Mouse (Mus musculus) lung, postnatal 0 days (tissue): ENCODE measurements at regions not wholly inside any gene's neighbourhood (a gene's known extent, or its start where the extent isn't known, plus 50 kb on each side); places are given as distances from the start of the nearest gene placed in this dataset.

Source experiments
- CTCF ChIP-seq: IDR thresholded peaks from 2 replicates; pipeline ENCODE4 v1.5.1; 2016; ENCODE audit warnings: antibody characterized with exemption, mild to moderate bottlenecking
- EP300 ChIP-seq: IDR thresholded peaks from 2 replicates; pipeline ENCODE4 v1.6.1; 2016; ENCODE audit warnings: antibody characterized with exemption, mild to moderate bottlenecking, control low read depth

GRCm38 (mm10) chr13:97388851-97389479 is 148.1 kb downstream of the Enc1 start:
- TF ChIP-seq EP300 (no peak), CTCF (no peak)
